Mouse (Mus musculus) urinary bladder, adult 2 months (tissue): Measurements from ENCODE around the gene Wfdc13. TPM values are rescaled to one million over a fixed set of nuclear protein-coding genes. Genes with fewer than 3 reads are reported as not detected.
A peak's percentile ranks its signal among the peaks of the same experiment; 100 is the strongest.

Experiments
- DNase-seq: peaks from one replicate; pipeline ENCODE4 v3.0.0; 2022; ENCODE audit warnings: low spot score
- polyA plus RNA-seq: library from polyadenylated mRNA; depleted of rRNA; stranded (reverse); fragments of >200 nt; gene quantifications from 2 replicates; pipeline ENCODE4 v1.2.3, GENCODE M21; 2012; rRNA removed

The Wfdc13 gene
- 1.1 and 1.2 TPM in 2 replicates for polyA plus RNA-seq

DNA sequence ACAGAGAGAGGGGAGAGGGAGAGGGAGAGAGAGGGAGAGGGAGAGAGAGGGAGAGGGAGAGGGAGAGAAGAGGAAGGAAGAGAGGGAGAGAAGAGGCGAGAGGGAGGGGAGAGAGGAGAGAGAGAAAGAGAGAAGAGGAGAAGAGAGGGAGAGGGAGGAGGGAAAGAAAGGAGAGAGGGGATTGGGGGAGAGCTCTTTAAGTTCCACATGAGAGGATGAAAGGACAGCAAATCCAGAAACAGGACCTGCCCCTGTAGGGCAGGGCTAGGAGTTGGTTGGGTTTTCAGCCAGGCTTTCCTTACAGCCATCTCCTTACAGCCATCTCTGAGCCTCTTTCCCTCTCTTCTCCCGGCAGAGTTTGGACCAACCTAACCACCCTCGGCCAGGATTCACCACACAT lies at the start of gene Wfdc13:
Gene Wfdc13 (plus strand): TSS at position 301 of the 400 bp plus-strand sequence.
- no peak for DNase-seq

GRCm38 (mm10) chr2:164635266-164635665 lies 49.6 kb upstream of the Wfdc13 start:
- no peak for DNase-seq

DNA sequence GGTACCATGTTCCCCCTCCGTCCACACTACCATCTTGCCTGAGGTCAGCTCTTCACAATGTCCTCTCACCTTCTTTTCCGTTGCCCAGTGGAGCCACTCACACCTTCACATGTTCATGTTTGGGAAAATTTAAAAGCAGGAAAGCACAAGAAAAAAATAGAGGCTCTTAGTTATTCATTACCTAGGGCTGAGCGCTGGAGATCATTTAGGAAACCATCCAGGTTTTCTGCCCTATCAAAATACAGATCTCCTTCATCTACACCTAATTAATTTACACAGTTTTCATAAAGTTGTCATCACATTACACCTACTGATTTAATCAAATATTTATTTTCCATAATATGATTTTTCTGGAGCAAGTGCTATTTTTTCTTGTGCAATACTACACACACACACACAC lies 46.2 kb upstream of the Wfdc13 start, which contains the start of gene Wfdc16:
Gene Wfdc16 (minus strand): TSS at position 101 of the 400 bp plus-strand sequence.
- DNase-seq, result no peak

GRCm38 (mm10) chr2:164641129-164641528 lies 43.8 kb upstream of the Wfdc13 start:
- DNase-seq, result no peak

DNA sequence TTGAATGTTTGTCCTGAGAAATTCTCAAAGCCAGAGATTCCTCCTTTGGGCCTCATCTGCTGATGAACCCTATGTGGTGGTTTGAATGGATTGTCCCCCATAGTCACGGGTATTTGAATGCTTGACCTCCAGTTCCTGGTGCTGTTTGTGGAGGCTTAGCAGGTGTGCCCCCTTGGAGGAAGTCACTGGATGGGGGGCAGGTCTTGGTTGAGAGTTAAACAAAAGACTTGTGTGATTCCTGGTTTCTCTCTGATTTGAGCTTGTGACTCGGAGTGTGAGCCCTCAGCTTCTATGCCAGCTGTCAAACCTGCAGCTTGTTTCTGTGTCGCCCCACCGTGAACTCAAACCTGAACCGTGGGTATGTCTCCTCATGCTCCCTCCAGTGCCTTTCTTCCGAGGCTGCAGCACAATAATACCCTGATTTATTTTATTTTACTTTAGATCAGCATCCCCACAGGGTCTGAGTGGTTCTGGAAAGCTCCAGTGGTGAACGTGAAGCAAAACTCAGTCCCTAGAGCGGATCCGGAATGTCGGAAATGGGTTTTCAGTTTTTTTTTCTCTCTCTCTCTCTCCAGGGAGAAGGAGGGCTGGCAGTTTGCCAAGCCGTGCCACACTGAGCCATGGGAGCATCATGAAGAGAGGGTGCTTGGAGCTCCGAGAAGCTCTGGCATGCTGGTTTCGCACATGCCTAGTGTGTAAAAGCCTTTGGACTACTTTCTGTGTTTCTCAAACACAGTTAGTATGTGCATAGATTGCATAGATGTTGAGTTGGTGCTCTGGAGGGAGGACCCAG lies 42.8 kb upstream of the Wfdc13 start:
- DNase-seq, result no peak

DNA sequence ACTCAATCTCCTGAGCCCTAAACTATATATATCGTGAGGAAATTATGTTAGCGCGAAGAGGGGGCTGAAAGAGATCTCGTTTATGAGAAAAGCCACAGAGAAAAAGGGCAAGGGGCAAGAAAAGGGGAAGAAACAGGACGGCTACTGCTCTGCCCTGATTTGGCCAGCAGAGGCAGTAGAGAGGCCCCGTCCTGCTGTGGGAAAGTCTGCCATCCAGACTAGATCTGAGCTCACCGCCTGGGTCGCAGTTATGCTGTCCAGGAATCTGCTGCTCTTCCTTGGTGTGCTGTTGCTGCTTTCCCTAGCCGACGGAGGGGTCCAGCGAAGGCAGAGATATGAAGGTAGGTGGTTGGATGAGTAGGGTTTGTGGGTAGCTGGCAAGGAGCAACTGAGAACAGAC lies 29.0 kb upstream of the Wfdc13 start, which contains the start of gene Wfdc10:
Gene Wfdc10 (plus strand): TSS at position 189 of the 400 bp plus-strand sequence.
- DNase-seq, result no peak

DNA sequence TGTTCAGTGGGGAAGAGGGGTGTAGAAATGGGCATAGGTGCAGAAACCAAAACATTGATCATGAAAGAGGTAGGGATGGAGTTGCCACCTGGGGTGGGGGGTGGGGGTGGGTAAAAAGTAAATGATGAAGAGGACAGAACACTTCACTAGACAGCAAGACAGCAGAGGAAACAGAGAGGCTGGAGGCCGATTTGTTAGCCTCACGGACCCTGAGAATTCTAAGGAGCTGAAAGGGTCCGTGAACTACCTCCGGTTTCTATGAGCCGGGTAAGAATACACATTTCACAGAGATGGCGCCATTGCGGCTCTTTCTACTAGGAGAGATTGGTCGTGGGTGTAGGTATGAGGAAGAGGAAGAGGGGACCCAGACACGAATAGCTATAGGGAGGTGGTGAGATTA lies 28.4 kb upstream of the Wfdc13 start, which contains the start of gene Wfdc9:
Gene Wfdc9 (minus strand): TSS at position 101 of the 400 bp plus-strand sequence.
- DNase-seq, result no peak

- no peak for DNase-seq
Measured at GRCm38 (mm10) chr2:164664851-164665250, 20.1 kb upstream of the Wfdc13 start.

- DNase-seq, result no peak
Measured at GRCm38 (mm10) chr2:164670261-164670660, 14.6 kb upstream of the Wfdc13 start.

DNA sequence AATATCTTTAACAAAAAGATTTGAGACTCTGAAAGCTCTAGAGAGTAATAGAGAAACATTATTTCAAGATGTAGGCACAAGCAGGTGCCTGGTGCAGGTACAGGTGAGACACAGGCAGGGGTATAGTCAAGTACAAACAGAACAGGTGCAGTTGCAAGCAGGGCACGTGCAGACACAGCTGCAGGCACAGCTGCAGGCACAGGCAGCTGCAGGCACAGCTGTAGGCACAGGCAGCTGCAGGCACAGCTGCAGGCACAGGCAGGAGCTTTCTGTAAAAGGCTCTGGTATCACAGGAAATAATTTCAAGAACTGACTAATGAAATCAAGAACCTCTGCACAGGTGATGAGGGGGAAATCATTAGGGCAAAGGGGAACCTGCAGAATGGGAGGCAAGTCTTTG lies 14.0 kb upstream of the Wfdc13 start:
- DNase-seq, result no peak

DNA sequence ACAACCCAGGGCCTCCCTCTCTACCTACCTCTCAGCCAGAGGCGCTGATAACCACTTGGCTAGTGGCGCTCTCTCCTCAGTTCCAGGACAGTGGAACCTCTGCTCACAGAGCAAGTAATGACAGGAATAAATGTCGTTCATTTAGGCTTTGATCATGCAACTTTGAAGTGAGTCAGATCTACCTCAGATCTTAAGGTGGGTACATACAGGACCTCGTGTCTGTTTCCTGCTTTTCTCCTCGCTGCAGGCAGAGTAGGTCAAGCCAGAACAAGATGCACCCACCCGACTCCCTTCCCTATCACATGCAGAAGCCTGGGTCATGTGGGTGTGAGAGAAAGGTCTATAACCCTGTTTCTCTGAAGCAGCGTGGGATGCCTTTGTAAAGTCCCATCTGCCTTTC lies 10.9 kb upstream of the Wfdc13 start, which contains the start of gene Wfdc11:
Gene Wfdc11 (minus strand): TSS at position 101 of the 400 bp plus-strand sequence.
- DNase-seq, result no peak

- no peak for DNase-seq
Measured at GRCm38 (mm10) chr2:164676103-164676502, 8.8 kb upstream of the Wfdc13 start.

GRCm38 (mm10) chr2:164676916-164677685 lies 7.8 kb upstream of the Wfdc13 start:
- DNase-seq, result no peak

GRCm38 (mm10) chr2:164678848-164679625 lies 5.9 kb upstream of the Wfdc13 start:
- DNase-seq, result peak; percentile 25

- no peak for DNase-seq
Measured at GRCm38 (mm10) chr2:164679906-164680305, 5.0 kb upstream of the Wfdc13 start.

- DNase-seq, result no peak
Measured at GRCm38 (mm10) chr2:164698201-164698600, 13.3 kb downstream of the Wfdc13 start, which contains the start of gene Spint4. Spint4 (plus strand) TSS chr2:164698501.

DNA sequence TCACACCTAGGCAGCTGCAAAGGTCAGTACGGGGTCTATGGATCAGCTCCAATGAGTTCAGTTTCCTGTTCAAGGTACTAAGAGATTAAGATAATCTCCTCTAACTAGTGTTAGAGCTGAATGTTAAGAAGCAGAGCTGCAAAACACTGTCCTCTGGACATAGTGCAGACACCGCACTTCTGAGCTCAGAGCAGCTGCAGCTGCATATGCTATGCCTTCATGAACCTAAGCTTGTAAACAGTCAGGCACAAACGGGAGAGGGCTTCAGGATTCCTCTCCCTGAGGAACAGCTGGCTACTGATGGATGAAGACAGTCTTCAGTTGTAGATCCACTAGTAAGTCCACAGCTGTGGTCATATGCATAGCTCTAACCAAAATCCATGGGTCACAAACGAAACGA lies 16.1 kb downstream of the Wfdc13 start:
- DNase-seq, result no peak

DNA sequence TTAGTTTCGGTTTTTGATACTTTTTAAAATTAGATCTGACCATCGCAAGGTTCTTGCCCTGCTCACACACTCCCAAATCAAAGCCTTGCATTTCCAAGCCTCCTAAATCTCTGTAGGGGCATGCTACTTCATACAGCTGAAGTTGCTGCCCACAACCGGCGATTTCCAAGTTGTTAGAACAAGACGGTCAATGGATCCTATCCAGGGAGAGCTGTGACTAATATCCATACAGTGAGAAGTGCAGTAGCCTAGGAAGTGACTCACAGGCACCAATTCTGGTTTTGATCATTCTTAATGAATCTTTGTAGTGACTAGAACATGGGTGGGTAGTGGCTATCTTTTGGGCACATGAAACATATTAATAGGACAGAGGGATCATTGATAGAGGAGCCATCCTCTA lies 16.9 kb downstream of the Wfdc13 start:
- no peak for DNase-seq

GRCm38 (mm10) chr2:164704235-164704634 lies 19.3 kb downstream of the Wfdc13 start:
- no peak for DNase-seq

GRCm38 (mm10) chr2:164705328-164705727 lies 20.4 kb downstream of the Wfdc13 start:
- no peak for DNase-seq

DNA sequence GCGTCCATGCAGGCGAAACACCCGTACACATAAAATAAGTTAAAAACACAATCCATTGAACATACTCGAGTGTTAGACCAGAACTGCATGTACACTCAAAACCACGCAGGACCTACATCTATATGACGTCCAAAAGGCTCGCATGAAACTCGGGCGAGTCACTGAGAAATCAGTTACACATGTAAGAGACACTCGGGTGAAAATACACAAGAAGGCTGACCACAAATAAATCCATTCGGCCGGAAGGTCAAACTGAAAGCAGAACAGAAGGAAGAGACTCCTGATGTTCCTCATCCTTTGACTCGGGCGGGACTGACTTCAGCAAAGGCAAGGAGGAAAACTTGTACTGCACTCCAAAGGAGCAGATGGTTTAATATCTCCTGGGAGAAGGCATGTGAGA lies 21.1 kb downstream of the Wfdc13 start:
- no peak for DNase-seq

GRCm38 (mm10) chr2:164715005-164715404 lies 30.1 kb downstream of the Wfdc13 start, which contains the start of gene Spint5:
Spint5 (plus strand) TSS chr2:164715305.
- no peak for DNase-seq
